Mouse (Mus musculus): Measurements from ENCODE around the gene Sugct. TPM values are rescaled to one million over a fixed set of nuclear protein-coding genes. Genes with fewer than 3 reads are reported as not detected.
A peak's percentile ranks its signal among the peaks of the same experiment; 100 is the strongest.
"Not testable (repeated sequence)": the region's sequence is repeated elsewhere in the genome, so short reads cannot be mapped to it uniquely, and the experiment has no call there.

Gene Sugct
- polyA plus RNA-seq, 1 experiment from 2014 or later = 2.3 TPM

- Histone ChIP-seq H3K4me1 (no peaks in the 10 kb centered on the region), H3K27me3 (no peaks in the 10 kb centered on the region), H3K4me3 (no peak overlapping the region), H3K36me3 (ENCODE audit: poor library complexity, severe bottlenecking) (no peaks in the 10 kb centered on the region), H3K27ac (no peak overlapping the region), H3K9ac (no peak overlapping the region), H3K4me2 (no peak overlapping the region), H3K9me3 (replicated peaks) (no peaks in the 10 kb centered on the region)
- 82% methylated on average over 8 of the region's 8 CpGs for WGBS
- ATAC-seq = no peak
These were observed 863.5 kb downstream of the Sugct start for GRCm38 (mm10) chr13:16831840-16832239.

GRCm38 (mm10) chr13:16830291-16830690, 865.1 kb downstream of the Sugct start:
- H3K27me3 ChIP-seq, ATAC-seq: not testable (repeated sequence)
- 15% methylated on average over 6 of the region's 6 CpGs for WGBS

GRCm38 (mm10) chr13:16829589-16829988, 865.8 kb downstream of the Sugct start:
- H3K4me2 ChIP-seq = no peak overlapping the region
- no peak overlapping the region for H3K27ac ChIP-seq
- 56% methylated on average over 2 of the region's 2 CpGs for WGBS
- no peaks in the 10 kb centered on the region for H3K4me1 ChIP-seq
- H3K36me3 ChIP-seq (ENCODE audit: poor library complexity, severe bottlenecking) = no peaks in the 10 kb centered on the region
- no peaks in the 10 kb centered on the region for H3K27me3 ChIP-seq
- no peaks in the 10 kb centered on the region for H3K9me3 ChIP-seq (replicated peaks)
- no peak overlapping the region for H3K9ac ChIP-seq
- no peak overlapping the region for H3K4me3 ChIP-seq
- peak; percentile 58; the same call in 1 of the 2 replicates for ATAC-seq

More at GRCm38 (mm10) chr13:16830291-16830690, 865.1 kb downstream of the Sugct start:
- H3K4me1 ChIP-seq; H3K27ac ChIP-seq; H3K9me3 ChIP-seq (replicated peaks); H3K9ac ChIP-seq; H3K36me3 ChIP-seq (ENCODE audit: poor library complexity, severe bottlenecking); H3K4me2 ChIP-seq; H3K4me3 ChIP-seq: not testable (repeated sequence)

GRCm38 (mm10) chr13:16825619-16826018, 869.7 kb downstream of the Sugct start:
- no peak for ATAC-seq
- H3K9me3 ChIP-seq (replicated peaks) = no peaks in the 10 kb centered on the region
- H3K4me1 ChIP-seq = no peaks in the 10 kb centered on the region
- no peak overlapping the region for H3K9ac ChIP-seq
- H3K36me3 ChIP-seq (ENCODE audit: poor library complexity, severe bottlenecking) = no peaks in the 10 kb centered on the region
- no peak overlapping the region for H3K27ac ChIP-seq
- H3K4me2 ChIP-seq = no peak overlapping the region
- H3K27me3 ChIP-seq = no peaks in the 10 kb centered on the region
- no peak overlapping the region for H3K4me3 ChIP-seq
- 57% methylated on average over 6 of the region's 6 CpGs for WGBS

GRCm38 (mm10) chr13:16821785-16822184, 873.6 kb downstream of the Sugct start:
- 93% methylated on average over 4 of the region's 4 CpGs for whole genome bisulfite sequencing
- H3K4me1 ChIP-seq = no peaks in the 10 kb centered on the region
- no peak overlapping the region for H3K9ac ChIP-seq
- no peak overlapping the region for H3K4me3 ChIP-seq
- no peaks in the 10 kb centered on the region for H3K9me3 ChIP-seq (replicated peaks)
- ATAC-seq = no peak
- no peak overlapping the region for H3K4me2 ChIP-seq
- no peaks in the 10 kb centered on the region for H3K27me3 ChIP-seq
- H3K36me3 ChIP-seq (ENCODE audit: poor library complexity, severe bottlenecking) = no peaks in the 10 kb centered on the region
- no peak overlapping the region for H3K27ac ChIP-seq

- Histone ChIP-seq H3K9me3 (replicated peaks) (no peaks in the 10 kb centered on the region), H3K4me3 (no peak overlapping the region), H3K4me1 (no peaks in the 10 kb centered on the region), H3K27me3 (no peaks in the 10 kb centered on the region), H3K36me3 (ENCODE audit: poor library complexity, severe bottlenecking) (no peaks in the 10 kb centered on the region), H3K9ac (no peak overlapping the region), H3K4me2 (no peak overlapping the region), H3K27ac (no peak overlapping the region)
- ATAC-seq = no peak
- 75% methylated on average over 6 of the region's 6 CpGs for WGBS
These were observed 877.9 kb downstream of the Sugct start for GRCm38 (mm10) chr13:16817471-16817870.

- Histone ChIP-seq H3K36me3 (ENCODE audit: poor library complexity, severe bottlenecking) (no peaks in the 10 kb centered on the region), H3K4me3 (no peak overlapping the region), H3K27me3 (no peaks in the 10 kb centered on the region), H3K4me2 (no peak overlapping the region), H3K9ac (no peak overlapping the region), H3K4me1 (no peaks in the 10 kb centered on the region), H3K27ac (no peak overlapping the region), H3K9me3 (replicated peaks) (no peaks in the 10 kb centered on the region)
- ATAC-seq = no peak
- 86% methylated on average over 5 of the region's 5 CpGs for WGBS
These were observed 878.6 kb downstream of the Sugct start for GRCm38 (mm10) chr13:16816747-16817146.

- ATAC-seq = no peak
- whole genome bisulfite sequencing = 87% methylated on average over 2 of the region's 2 CpGs
- Histone ChIP-seq H3K4me3 (no peak overlapping the region), H3K36me3 (ENCODE audit: poor library complexity, severe bottlenecking) (no peaks in the 10 kb centered on the region), H3K4me1 (no peaks in the 10 kb centered on the region), H3K27ac (no peak overlapping the region), H3K9me3 (replicated peaks) (no peaks in the 10 kb centered on the region), H3K9ac (no peak overlapping the region), H3K4me2 (no peak overlapping the region), H3K27me3 (no peaks in the 10 kb centered on the region)
These were observed 883.1 kb downstream of the Sugct start for GRCm38 (mm10) chr13:16812268-16812667.

Other genes with a start within 250 kb of the Sugct start
- gene Mplkip, start 361 bp downstream of the Sugct start, polyA plus RNA-seq (2015; fragmentation: Nextera tagmentation; extraction: Ambion mirVana) = 48.6 and 51.7 TPM in 2 replicates
- gene Cdk13, start 109.5 kb upstream of the Sugct start, polyA plus RNA-seq (2015; fragmentation: Nextera tagmentation; extraction: Ambion mirVana) = 15.0 and 16.6 TPM in 2 replicates
- gene Rala, start 248.7 kb upstream of the Sugct start, polyA plus RNA-seq (2015; fragmentation: Nextera tagmentation; extraction: Ambion mirVana) = 177 and 187 TPM in 2 replicates